Mouse (Mus musculus) intestine, embryonic 15.5 days (tissue): ENCODE data around the gene Gm8693. TPM values are rescaled to one million over a fixed set of nuclear protein-coding genes. Genes with fewer than 3 reads are reported as not detected.
"Not testable (repeated sequence)": the region's sequence is repeated elsewhere in the genome, so short reads cannot be mapped to it uniquely, and the experiment has no call there.

Experiments
- ATAC-seq: fragments of 200-750 bp; cut with Nextera tagmentation; 2 replicates; pipeline ENCODE4 v1.8.0; 2017; ENCODE audit warnings: moderate TSS enrichment, moderate library complexity
- H3K27ac ChIP-seq: fragments of 300-500 bp; sonication (generic); 2 replicates; pipeline ENCODE4 v1.5.1; 2015; ENCODE audit warnings: mild to moderate bottlenecking, inconsistent platforms
- H3K27me3 ChIP-seq: fragments of 300-500 bp; sonication (generic); replicated peaks from 2 replicates; pipeline ENCODE4 v1.6.1; 2015; ENCODE audit warnings: inconsistent platforms
- H3K36me3 ChIP-seq: fragments of 300-500 bp; sonication (generic); 2 replicates; pipeline ENCODE4 v1.6.1; 2015; ENCODE audit warnings: inconsistent platforms
- H3K4me1 ChIP-seq: fragments of 300-500 bp; sonication (generic); replicated peaks from 2 replicates; pipeline ENCODE4 v1.6.1; 2015; ENCODE audit warnings: inconsistent platforms
- H3K4me2 ChIP-seq: fragments of 300-500 bp; sonication (generic); replicated peaks from 2 replicates; pipeline ENCODE4 v1.6.1; 2015; ENCODE audit warnings: mild to moderate bottlenecking, inconsistent platforms
- H3K4me3 ChIP-seq: fragments of 300-500 bp; sonication (generic); replicated peaks from 2 replicates; pipeline ENCODE4 v1.5.1; 2015; ENCODE audit warnings: inconsistent platforms
- H3K9ac ChIP-seq: fragments of 300-500 bp; sonication (generic); 2 replicates; pipeline ENCODE4 v1.6.1; 2015; ENCODE audit warnings: inconsistent platforms
- H3K9me3 ChIP-seq: fragments of 300-500 bp; sonication (generic); 2 replicates; pipeline ENCODE4 v1.6.1; 2016; ENCODE audit warnings: inconsistent platforms
- WGBS: fragments of 180-500 bp; shearing (Covaris S2); methylation state at CpG from one replicate; pipeline ENCODE4 v1.1.7; 2015; 5-methylcytosine and 5-hydroxymethylcytosine counted together
- polyA plus RNA-seq: library from polyadenylated mRNA; unstranded; fragments of >200 nt; fragmentation: Nextera tagmentation; extraction: Ambion mirVana; gene quantifications from 2 replicates; pipeline ENCODE4 v1.2.1, GENCODE M21; 2015

Gm8693 gene
- polyA plus RNA-seq, result not detected in 2 replicates

DNA sequence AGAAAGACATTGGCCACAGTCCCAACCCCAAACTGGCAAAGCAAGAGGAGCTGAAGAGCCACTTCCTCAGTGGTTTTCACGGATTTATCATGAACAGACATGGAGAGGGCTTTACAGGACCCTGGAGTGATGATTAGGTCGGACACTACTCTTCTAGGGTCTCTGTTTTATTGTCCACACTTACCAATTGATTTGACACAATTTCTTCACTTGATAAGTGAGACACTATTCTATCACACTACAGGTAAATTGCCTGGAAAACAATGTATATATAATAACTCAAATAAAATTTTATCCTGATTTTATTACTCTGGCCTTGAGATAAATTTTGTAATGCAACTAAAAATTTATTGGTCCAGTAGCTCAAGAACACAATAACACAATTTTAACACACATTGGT lies at the start of gene Gm8693:
Gene Gm8693, minus strand, starts transcription at position 101 of the 400 bp plus-strand sequence.
- H3K4me1 ChIP-seq, H3K4me3 ChIP-seq, H3K4me2 ChIP-seq, H3K36me3 ChIP-seq, H3K27me3 ChIP-seq, ATAC-seq, H3K9ac ChIP-seq, H3K9me3 ChIP-seq, H3K27ac ChIP-seq: not testable (repeated sequence)
- no CpG with 5 or more reads among the region's 2 CpGs for WGBS

DNA sequence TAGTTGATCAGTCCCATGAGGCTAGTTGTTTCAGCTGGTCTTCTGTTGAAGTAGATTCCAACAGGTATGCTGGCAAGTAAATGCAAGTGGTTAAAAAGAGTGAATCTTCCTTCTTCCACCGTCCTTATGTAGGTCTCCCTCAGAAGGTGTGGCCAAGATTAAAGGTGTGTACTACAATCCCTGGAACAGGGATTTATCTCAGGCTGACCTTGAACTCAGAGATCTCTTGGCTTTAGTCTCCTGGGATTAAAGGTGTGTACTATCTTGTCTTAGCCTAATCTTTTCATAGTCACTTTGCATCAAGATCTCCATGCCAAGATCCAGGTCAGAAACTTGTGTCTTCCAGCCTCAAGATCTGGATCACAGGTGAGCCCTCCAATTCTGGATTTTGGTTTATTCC lies 27.5 kb upstream of the Gm8693 start, which contains the start of gene Gm4567:
Gene Gm4567, minus strand, starts transcription at position 101 of the 400 bp plus-strand sequence.
- H3K9me3 ChIP-seq, H3K27me3 ChIP-seq, H3K4me3 ChIP-seq, H3K27ac ChIP-seq, H3K4me2 ChIP-seq, ATAC-seq, H3K4me1 ChIP-seq, H3K36me3 ChIP-seq, H3K9ac ChIP-seq: not testable (repeated sequence)
- WGBS, result no CpG with 5 or more reads among the region's 1 CpGs

- not testable (repeated sequence) for H3K36me3 ChIP-seq, ATAC-seq
Measured at GRCm38 (mm10) chr7:22657718-22658117, 34.4 kb downstream of the Gm8693 start, which contains the start of gene Vmn1r155. Gene Vmn1r155, plus strand, starts transcription at chr7:22658018.

More at GRCm38 (mm10) chr7:22657718-22658117, 34.4 kb downstream of the Gm8693 start, which contains the start of gene Vmn1r155:
- not testable (repeated sequence) for H3K4me1 ChIP-seq, H3K4me3 ChIP-seq, H3K27ac ChIP-seq, H3K4me2 ChIP-seq, H3K9me3 ChIP-seq, H3K9ac ChIP-seq, H3K27me3 ChIP-seq
- WGBS, result no CpG with 5 or more reads among the region's 3 CpGs

Other genes with a start within 250 kb of the Gm8693 start
- gene Gm10665, start 228.2 kb downstream of the Gm8693 start, polyA plus RNA-seq, result not detected in 2 replicates
- gene Vmn1r151, start 192.6 kb downstream of the Gm8693 start, polyA plus RNA-seq, result not detected in 2 replicates
- gene Vmn1r152, start 169.3 kb downstream of the Gm8693 start, polyA plus RNA-seq, result not detected in 2 replicates
- gene Gm8677, start 157.4 kb downstream of the Gm8693 start, polyA plus RNA-seq, result not detected in 2 replicates
- gene Gm4201, start 127.0 kb downstream of the Gm8693 start, polyA plus RNA-seq, result not detected in 2 replicates
- gene Gm4565, start 104.2 kb downstream of the Gm8693 start, polyA plus RNA-seq, result not detected in 2 replicates
- gene Vmn1r155, start 34.3 kb downstream of the Gm8693 start, polyA plus RNA-seq, result not detected in 2 replicates
- not detected in 2 replicates for gene Gm4567, start 27.4 kb upstream of the Gm8693 start, polyA plus RNA-seq
- not detected in 2 replicates for gene Vmn1r157, start 69.4 kb upstream of the Gm8693 start, polyA plus RNA-seq
- gene Vmn1r158, start 98.5 kb upstream of the Gm8693 start, polyA plus RNA-seq, result not detected in 2 replicates
- gene Vmn1r159, start 151.3 kb upstream of the Gm8693 start, polyA plus RNA-seq, result not detected in 2 replicates
- not detected in 2 replicates for gene Vmn1r160, start 178.9 kb upstream of the Gm8693 start, polyA plus RNA-seq